Mouse (Mus musculus) duodenum, adult 2 months (tissue): ENCODE results near the gene Gm10320. TPM values are rescaled to one million over a fixed set of nuclear protein-coding genes. Genes with fewer than 3 reads are reported as not detected.

ENCODE experiments used
- polyA plus RNA-seq: library from polyadenylated mRNA; depleted of rRNA; stranded (reverse); fragments of >200 nt; gene quantifications from 2 replicates; pipeline ENCODE4 v1.2.3, GENCODE M21; 2012; ENCODE audit warnings: low replicate concordance; rRNA removed

The Gm10320 gene
- polyA plus RNA-seq: 0.93 and 1.2 TPM in 2 replicates

DNA sequence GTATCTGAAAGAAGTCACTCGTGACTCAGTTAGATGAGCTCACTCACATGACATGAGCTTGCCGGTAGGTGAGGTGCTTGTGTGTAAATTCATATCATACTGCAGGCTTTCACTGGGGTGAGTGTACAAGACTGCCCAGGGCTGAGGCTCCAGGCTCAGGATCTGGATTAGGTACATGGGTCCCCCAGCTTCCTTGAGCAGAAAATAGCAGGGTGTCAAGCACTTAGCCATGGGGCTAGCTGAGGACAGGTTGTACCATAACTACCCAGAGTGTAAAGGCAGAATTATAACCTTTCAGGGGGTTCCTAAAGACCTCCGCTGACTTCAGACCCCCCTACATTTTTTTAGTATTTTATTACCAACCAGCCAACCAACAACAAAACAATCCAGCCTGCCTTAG is at the start of gene Gm10320:
Gene Gm10320, minus strand, starts transcription at position 93 of the 400 bp plus-strand sequence.

Other genes starting within 250 kb of the Gm10320 start
- 0.94 and 0.98 TPM in 2 replicates for gene Utp15, start 229.0 kb downstream of the Gm10320 start, polyA plus RNA-seq
- 5.3 and 7.6 TPM in 2 replicates for gene Ankra2, start 228.9 kb downstream of the Gm10320 start, polyA plus RNA-seq
- gene Gm21976, start 212.1 kb downstream of the Gm10320 start, polyA plus RNA-seq: not detected in 2 replicates
- gene Btf3, start 175.0 kb downstream of the Gm10320 start, polyA plus RNA-seq: 22.3 and 33.0 TPM in 2 replicates
- gene Foxd1, start 137.8 kb downstream of the Gm10320 start, polyA plus RNA-seq: 0.04 TPM in 1 of 2 replicates, not detected in the other
- gene Tmem174, start 145.4 kb upstream of the Gm10320 start, polyA plus RNA-seq: 0.36 TPM in 1 of 2 replicates, not detected in the other
- gene Tmem171, start 202.8 kb upstream of the Gm10320 start, polyA plus RNA-seq: 25.3 and 30.7 TPM in 2 replicates